Mouse (Mus musculus) olfactory bulb, adult 2 months (tissue): ENCODE measurements at regions not wholly inside any gene's neighbourhood (a gene's known extent, or its start where the extent isn't known, plus 50 kb on each side); places are given as distances from the start of the nearest gene placed in this dataset.

Source experiments
- CTCF ChIP-seq: fragments of 200-500 bp; IDR thresholded peaks from 2 replicates; pipeline ENCODE4 v1.5.1; 2012; ENCODE audit warnings: low read depth, mild to moderate bottlenecking, low read length, moderate library complexity; ENCODE audit not compliant: insufficient read depth
- POLR2A ChIP-seq: fragments of 200-500 bp; IDR thresholded peaks from 2 replicates; pipeline ENCODE4 v1.6.1; 2012; ENCODE audit warnings: mild to moderate bottlenecking, low read depth, low read length, moderate library complexity; ENCODE audit not compliant: insufficient read depth

DNA sequence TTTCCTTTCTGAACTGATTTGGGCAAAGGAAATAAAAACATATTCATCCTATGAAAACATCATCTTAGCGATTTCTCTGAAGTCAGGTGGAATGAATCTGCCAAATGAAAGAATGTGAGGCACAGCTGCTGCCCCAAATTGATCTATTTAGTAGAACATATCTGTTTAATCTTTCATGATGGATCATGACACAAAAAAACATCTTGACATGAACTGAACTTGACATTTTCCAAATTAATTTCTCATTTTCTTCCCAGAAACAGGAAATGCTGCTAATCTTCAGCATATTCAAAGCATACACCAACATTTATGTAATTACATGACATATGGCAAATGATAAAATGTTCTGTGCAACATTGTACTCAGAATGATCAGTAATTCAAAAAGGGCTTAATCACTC lies 734.9 kb downstream of the Tecrl start:
- TF ChIP-seq CTCF (no peak), POLR2A (no peak)
